29 mouse cellular contexts compared by ENCODE assay signal in the genomic region with DNA sequence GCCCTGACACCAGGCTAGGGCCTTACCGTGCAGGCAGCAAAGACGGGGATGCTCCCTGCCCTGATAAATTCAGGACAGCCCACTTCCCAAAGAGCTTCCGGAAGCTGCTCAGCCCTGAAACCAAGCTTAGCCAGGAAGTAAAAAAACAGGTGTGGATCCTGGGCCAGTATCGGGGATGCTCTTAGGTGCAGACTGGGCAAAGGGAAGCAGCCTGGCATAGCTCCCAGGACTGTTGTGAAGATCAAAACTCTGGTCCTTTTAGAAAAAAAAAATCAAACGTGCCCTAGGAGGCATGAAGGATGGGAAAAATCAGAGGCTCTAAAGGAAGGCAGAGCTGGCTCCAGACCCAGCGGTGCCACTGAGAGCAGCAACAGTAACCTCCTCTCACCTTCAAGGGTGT.
DNase-seq lines count a peak whose midpoint lies in the region; ATAC-seq and TF ChIP-seq lines count a peak whose summit lies in the region.
"Had no signal": no experiment of that assay in that cellular context is flagged by ENCODE, and none has a peak within 500 bp of the region (broad histone marks: within the 10 kb centered on the region; RNA-seq: fewer than 3 reads in every experiment).

No protein-coding gene starts in this region.

- H3K27ac ChIP-seq in gastrocnemius, adult 2 months: peak overlapping the region; percentile 61
- 0 out of 2 replicates have a peak overlapping the region, but pooled peaks have one; percentile 12 for H3K27ac ChIP-seq in hindbrain, embryonic 11.5 days (ENCODE audit: low read depth, low read length)
- H3K27ac ChIP-seq in hindbrain, embryonic 15.5 days (replicated peaks): peak overlapping the region; percentile 47
- H3K27ac ChIP-seq in midbrain, embryonic 15.5 days: peak overlapping the region; percentile 49
- H3K27ac ChIP-seq: embryonic facial prominence, embryonic 12.5 days; heart, adult 2 months; heart, embryonic 15.5 days; intestine, embryonic 15.5 days; limb, embryonic 15.5 days; liver, embryonic 14.5 days; lung, embryonic 15.5 days; stomach, postnatal 0 days had no signal

- no peak for ATAC-seq in hindbrain, embryonic 11.5 days (ENCODE audit: low FRiP score)
- ATAC-seq in hindbrain, embryonic 15.5 days (ENCODE audit: low FRiP score, low read depth): no peak
- ATAC-seq in midbrain, embryonic 15.5 days (replicated peaks): no peak
- no peak for ATAC-seq in inflammation-experienced regulatory T-cells, adult 6 months
- ATAC-seq: forebrain, embryonic 13.5 days; intestine, embryonic 15.5 days had no signal

- H3K4me2 ChIP-seq in hindbrain, embryonic 11.5 days (replicated peaks; ENCODE audit: low read depth, low read length): no peak overlapping the region
- no peak overlapping the region for H3K4me2 ChIP-seq in hindbrain, embryonic 15.5 days
- H3K4me2 ChIP-seq in midbrain, embryonic 15.5 days: no peak overlapping the region
- H3K4me2 ChIP-seq: embryonic facial prominence, embryonic 12.5 days; forebrain, embryonic 13.5 days; heart, embryonic 15.5 days; intestine, embryonic 15.5 days; limb, embryonic 15.5 days; lung, embryonic 15.5 days had no signal

- H3K9me3 ChIP-seq in hindbrain, embryonic 11.5 days (ENCODE audit: control insufficient read depth, low read length): no peaks in the 10 kb centered on the region
- no peaks in the 10 kb centered on the region for H3K9me3 ChIP-seq in hindbrain, embryonic 15.5 days
- H3K9me3 ChIP-seq in midbrain, embryonic 15.5 days: no peaks in the 10 kb centered on the region
- H3K9me3 ChIP-seq: embryonic facial prominence, embryonic 12.5 days; forebrain, embryonic 13.5 days; heart, embryonic 15.5 days; intestine, embryonic 15.5 days; limb, embryonic 15.5 days; lung, embryonic 15.5 days had no signal

- no peak for TF ChIP-seq CTCF in gastrocnemius, adult 2 months (IDR thresholded peaks at IDR 0.05)

- intact Hi-C loops in gastrocnemius, adult 2 months (cut with DNase I): loop anchor here (10.0 kb wide), 1 partner anchor 313 kb away; no protein-coding TSS in a partner anchor

- no peak overlapping the region for H3K9ac ChIP-seq in hindbrain, embryonic 11.5 days (ENCODE audit: low read depth, low read length)
- no peak overlapping the region for H3K9ac ChIP-seq in hindbrain, embryonic 15.5 days
- H3K9ac ChIP-seq in midbrain, embryonic 15.5 days: no peak overlapping the region
- H3K9ac ChIP-seq: embryonic facial prominence, embryonic 12.5 days; forebrain, embryonic 13.5 days; heart, embryonic 15.5 days; intestine, embryonic 15.5 days; limb, embryonic 15.5 days; liver, embryonic 14.5 days; lung, embryonic 15.5 days had no signal

- H3K4me3 ChIP-seq in gastrocnemius, adult 2 months: peak overlapping the region; percentile 48
- H3K4me3 ChIP-seq in hindbrain, embryonic 11.5 days (ENCODE audit: low read depth, low read length): no peak overlapping the region
- H3K4me3 ChIP-seq in hindbrain, embryonic 15.5 days: no peak overlapping the region
- H3K4me3 ChIP-seq in midbrain, embryonic 15.5 days: no peak overlapping the region
- H3K4me3 ChIP-seq: embryonic facial prominence, embryonic 12.5 days; forebrain, embryonic 13.5 days; heart, adult 2 months; heart, embryonic 15.5 days; intestine, embryonic 15.5 days; limb, embryonic 15.5 days; lung, embryonic 15.5 days; myocyte had no signal

- WGBS in hindbrain, embryonic 11.5 days: 86% methylated on average over 6 of the region's 6 CpGs
- 59% methylated on average over 6 of the region's 6 CpGs for WGBS in hindbrain, embryonic 15.5 days
- 50% methylated on average over 6 of the region's 6 CpGs for WGBS in midbrain, embryonic 15.5 days

- no peak for DNase-seq in gastrocnemius, adult 2 months
- no peak for DNase-seq in gastrocnemius, adult 18-20 months (ENCODE audit: low spot score)
- DNase-seq in hindbrain, embryonic 11.5 days (ENCODE audit: low spot score): no peak
- no peak for DNase-seq in adrenal gland, postnatal 10 days
- DNase-seq: adrenal gland, adult 2 months; B cell, adult 2 months; cerebellum, adult 2 months; gastrocnemius, postnatal 36 days; heart, adult 2 months; heart, postnatal 36 days; kidney, adult 8-10 months; kidney, postnatal 10 days; left cerebral cortex, postnatal 4 days; lung, postnatal 36 days; right cerebral cortex, postnatal 14 days; thymus, adult 2 months had no signal

- H3K36me3 ChIP-seq in hindbrain, embryonic 11.5 days (ENCODE audit: control insufficient read depth, insufficient read depth, low read length): no peaks in the 10 kb centered on the region
- no peaks in the 10 kb centered on the region for H3K36me3 ChIP-seq in hindbrain, embryonic 15.5 days
- H3K36me3 ChIP-seq in midbrain, embryonic 15.5 days (replicated peaks): no peaks in the 10 kb centered on the region
- H3K36me3 ChIP-seq: embryonic facial prominence, embryonic 12.5 days; heart, embryonic 15.5 days; intestine, embryonic 15.5 days; limb, embryonic 15.5 days; lung, embryonic 15.5 days had no signal

- no peaks in the 10 kb centered on the region for H3K27me3 ChIP-seq in hindbrain, embryonic 11.5 days (ENCODE audit: control insufficient read depth, insufficient read depth, low read length)
- H3K27me3 ChIP-seq in hindbrain, embryonic 15.5 days: no peaks in the 10 kb centered on the region
- no peaks in the 10 kb centered on the region for H3K27me3 ChIP-seq in midbrain, embryonic 15.5 days (replicated peaks)
- H3K27me3 ChIP-seq: CH12.LX; embryonic facial prominence, embryonic 12.5 days; forebrain, embryonic 13.5 days; heart, embryonic 15.5 days; intestine, embryonic 15.5 days; limb, embryonic 15.5 days; lung, embryonic 15.5 days had no signal

- H3K4me1 ChIP-seq in hindbrain, embryonic 11.5 days (replicated peaks; ENCODE audit: control insufficient read depth, insufficient read depth, low read length): peaks cover 13% of the 10 kb centered on the region
- peaks cover 58% of the 10 kb centered on the region for H3K4me1 ChIP-seq in hindbrain, embryonic 15.5 days (replicated peaks)
- H3K4me1 ChIP-seq in midbrain, embryonic 15.5 days: peaks cover 62% of the 10 kb centered on the region
